Mouse (Mus musculus) lung, adult 2 months (tissue): ENCODE measurements around the gene 2010111I01Rik.

Source experiments
- CTCF ChIP-seq: fragments of 200-500 bp; IDR thresholded peaks from 2 replicates; pipeline ENCODE4 v1.5.1; 2011; ENCODE audit warnings: mild to moderate bottlenecking, low read length, control low read depth; ENCODE audit not compliant: insufficient read depth
- POLR2A ChIP-seq: fragments of 200-500 bp; IDR thresholded peaks from 2 replicates; pipeline ENCODE4 v1.6.1; 2011; ENCODE audit warnings: low read depth, mild to moderate bottlenecking, control low read depth, low read length, borderline replicate concordance; ENCODE audit errors: extremely low read depth

DNA sequence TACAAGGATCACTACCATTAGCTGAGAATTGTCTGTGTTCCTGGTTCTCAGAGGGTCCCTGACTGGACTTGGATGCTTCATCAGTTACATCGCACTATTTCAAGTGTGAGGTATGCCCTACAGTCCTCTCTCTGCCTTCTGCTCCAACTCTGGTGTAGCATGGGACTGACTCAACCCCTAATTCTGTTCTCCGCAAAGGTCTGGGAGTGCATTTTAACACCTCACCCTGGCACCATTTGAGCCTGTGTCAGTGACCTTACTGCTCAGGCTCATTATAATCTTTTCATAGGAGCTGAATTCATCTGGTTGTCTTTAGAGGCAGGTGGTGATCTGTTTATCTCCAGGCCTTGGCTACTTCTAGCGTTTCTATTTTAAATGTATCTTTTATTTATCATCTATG is 154.0 kb downstream of the 2010111I01Rik start:
- no peak for TF ChIP-seq POLR2A
- TF ChIP-seq CTCF: no peak
